Mouse (Mus musculus) cerebellum, adult 9-10 months (tissue): ENCODE measurements around the gene Mrps14.
A peak's percentile ranks its signal among the peaks of the same experiment; 100 is the strongest.

Experiments
- DNase-seq: peaks from one replicate; pipeline ENCODE4 v3.0.0; 2022

Gene Mrps14

GRCm38 (mm10) chr1:160194529-160195336 is at the start of gene Mrps14:
Gene Mrps14 (plus strand): TSS chr1:160195215.
- DNase-seq: peak; percentile 100

DNA sequence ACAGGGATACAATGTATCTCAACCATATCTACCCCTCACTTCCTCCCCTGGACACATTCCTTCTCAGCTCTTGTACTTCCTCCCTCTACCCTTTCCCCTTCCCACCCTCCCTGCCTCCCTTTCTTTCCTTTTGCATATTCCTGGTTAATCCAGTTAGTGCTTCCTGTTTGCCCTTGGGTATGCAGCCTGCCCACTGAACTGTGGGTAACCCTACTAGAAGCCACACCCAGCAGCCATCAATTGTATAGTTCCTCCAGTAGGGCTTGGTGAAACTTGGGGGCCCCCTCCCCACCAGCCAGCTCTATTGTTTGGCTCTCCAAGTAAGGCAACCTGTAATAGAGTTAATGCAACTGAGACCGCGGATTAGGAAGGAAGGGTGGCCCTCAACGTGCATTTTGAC is 49.4 kb upstream of the Mrps14 start:
- DNase-seq: no peak

GRCm38 (mm10) chr1:160147274-160147673 is 47.7 kb upstream of the Mrps14 start:
- DNase-seq: no peak

- no peak for DNase-seq
Observed at GRCm38 (mm10) chr1:160149291-160149906, 45.6 kb upstream of the Mrps14 start.

DNA sequence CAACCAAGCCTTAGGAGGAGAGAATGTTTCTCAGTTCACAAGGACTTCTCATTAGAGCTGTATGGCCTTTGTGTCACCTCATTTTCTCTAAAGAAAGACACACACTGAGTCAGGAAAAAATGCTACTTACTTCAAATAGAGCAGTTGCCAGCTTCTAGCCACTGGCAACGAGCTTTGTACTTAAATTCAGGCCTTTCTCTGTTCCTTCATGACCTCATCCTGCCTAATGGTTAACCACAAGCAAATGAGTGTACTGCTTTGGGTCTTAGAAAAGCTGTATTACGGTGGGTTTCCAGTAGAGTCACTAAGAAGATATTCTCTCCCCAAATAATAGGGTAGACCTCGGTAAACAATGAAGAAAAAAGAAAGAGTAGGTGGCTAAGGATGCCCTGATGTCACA is 44.3 kb upstream of the Mrps14 start:
- DNase-seq: no peak

GRCm38 (mm10) chr1:160153480-160153879 is 41.5 kb upstream of the Mrps14 start, which contains the start of gene Tnn:
Gene Tnn (minus strand): TSS chr1:160153580.
- DNase-seq: no peak

DNA sequence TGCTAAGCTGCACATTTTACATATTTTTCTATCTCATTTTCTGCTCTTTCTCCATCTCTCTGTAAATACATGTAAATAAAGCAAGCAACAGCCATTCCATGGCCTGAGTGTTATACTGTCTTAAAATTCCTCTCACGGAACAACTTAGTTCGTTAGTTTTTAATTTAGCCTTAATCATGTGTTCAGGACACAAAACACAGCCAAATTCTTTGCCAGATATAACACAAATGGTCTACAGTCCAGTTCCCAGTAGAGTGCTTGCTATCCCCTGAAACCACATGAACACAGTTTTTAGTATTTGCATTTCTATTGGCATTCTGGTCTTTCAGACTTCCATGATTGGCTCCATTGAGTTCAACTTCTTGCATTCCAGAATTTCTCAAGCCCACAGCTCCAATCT is 36.8 kb upstream of the Mrps14 start:
- no peak for DNase-seq

DNA sequence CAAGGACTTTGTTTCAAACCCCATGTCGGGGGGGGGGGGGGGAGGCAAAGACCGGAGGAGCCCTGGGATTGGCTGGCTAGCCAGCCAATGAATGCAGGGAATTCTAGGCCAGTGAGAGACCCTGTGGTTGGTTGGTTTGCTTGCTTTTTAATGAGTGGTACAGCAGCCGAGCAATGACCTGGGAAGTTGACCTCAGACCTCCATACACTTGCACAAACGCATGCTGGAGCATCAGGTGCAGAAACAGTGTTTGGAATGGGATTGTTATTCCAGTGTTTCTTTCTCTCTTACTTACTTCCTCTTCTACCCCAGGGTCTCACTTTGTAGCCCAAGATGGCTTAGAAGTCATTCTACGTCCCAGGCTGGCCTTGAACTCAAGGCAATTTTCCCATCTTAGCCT is 28.4 kb upstream of the Mrps14 start:
- no peak for DNase-seq

- DNase-seq: no peak
Observed at GRCm38 (mm10) chr1:160176903-160177302, 18.1 kb upstream of the Mrps14 start.

DNA sequence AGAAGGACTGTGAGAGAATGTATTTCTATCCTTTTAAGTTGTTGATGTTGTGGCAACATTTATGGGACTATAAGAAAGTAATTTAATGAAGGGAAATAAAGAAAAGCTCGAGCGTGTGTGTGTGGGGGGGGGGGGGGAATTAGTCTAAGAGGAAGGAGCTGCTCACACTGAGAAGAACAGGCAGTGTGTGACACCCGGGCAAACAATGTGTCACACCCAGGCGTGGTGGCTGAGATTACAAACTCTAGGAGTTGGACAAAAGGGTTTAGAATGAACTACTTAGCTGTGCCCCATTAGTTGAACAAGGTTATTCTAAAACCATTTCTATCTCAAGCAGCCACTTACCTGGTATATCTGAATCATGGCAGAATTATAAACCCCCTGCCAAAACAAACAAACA is 13.8 kb upstream of the Mrps14 start:
- no peak for DNase-seq

- DNase-seq: peak; percentile 35
Observed at GRCm38 (mm10) chr1:160184506-160184905, 10.5 kb upstream of the Mrps14 start.

DNA sequence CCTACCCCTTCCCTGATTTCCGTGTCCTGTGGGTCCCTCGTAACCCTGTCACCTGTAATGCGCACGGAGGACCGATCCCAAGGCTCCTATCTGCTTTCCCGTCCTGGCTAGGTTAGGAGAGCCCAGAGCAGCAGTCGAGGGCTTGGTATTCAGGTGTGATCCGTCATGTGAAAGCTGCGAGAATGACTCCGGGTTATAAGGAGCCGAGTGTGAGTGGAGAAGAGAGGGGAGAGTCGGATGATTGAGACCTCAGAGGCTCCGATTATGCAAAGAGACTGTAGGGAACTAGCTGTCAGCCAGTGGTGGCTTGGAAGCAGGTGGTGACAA is 285 bp downstream of the Mrps14 start:
- no peak for DNase-seq

DNA sequence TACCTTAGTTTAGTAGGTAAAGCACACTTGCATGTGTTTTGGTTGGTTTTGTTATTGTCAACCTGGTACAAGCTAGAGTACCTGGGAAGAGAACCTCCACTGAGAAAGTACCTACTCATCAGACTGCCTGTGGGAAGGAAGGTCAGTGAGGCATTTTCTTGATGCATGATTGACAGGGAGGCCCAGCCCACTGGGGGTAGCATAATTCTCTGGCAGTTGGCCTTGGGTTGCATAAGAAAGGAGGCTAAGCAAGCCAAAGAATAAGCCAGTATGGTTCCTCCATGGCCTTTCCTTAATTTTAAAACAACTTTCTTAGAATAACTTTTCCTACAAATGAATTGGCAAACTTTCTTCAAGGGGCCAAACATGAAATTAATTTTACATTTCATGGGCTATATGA is 10.5 kb downstream of the Mrps14 start:
- no peak for DNase-seq

DNA sequence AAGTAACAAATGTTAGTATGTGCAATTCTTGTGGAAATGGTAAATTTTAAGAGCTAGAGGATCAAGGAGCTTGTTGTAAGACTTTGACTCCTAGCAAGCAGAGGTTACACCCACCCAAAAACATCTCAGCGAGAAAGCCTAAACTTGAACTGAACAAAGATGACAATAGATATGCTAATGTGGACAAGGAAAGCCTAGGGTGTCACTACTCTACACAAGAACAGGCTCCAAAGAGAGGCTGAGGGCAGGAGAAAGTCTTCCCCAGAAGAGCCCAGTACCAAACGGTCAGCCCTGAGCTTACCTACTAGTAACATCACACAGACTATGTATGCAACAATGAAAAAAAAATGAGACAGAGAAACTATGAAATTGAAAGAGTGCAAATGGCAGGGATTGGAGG is 14.8 kb downstream of the Mrps14 start:
- no peak for DNase-seq

- peak; percentile 28 for DNase-seq
Observed at GRCm38 (mm10) chr1:160210566-160210965, 15.6 kb downstream of the Mrps14 start.

DNA sequence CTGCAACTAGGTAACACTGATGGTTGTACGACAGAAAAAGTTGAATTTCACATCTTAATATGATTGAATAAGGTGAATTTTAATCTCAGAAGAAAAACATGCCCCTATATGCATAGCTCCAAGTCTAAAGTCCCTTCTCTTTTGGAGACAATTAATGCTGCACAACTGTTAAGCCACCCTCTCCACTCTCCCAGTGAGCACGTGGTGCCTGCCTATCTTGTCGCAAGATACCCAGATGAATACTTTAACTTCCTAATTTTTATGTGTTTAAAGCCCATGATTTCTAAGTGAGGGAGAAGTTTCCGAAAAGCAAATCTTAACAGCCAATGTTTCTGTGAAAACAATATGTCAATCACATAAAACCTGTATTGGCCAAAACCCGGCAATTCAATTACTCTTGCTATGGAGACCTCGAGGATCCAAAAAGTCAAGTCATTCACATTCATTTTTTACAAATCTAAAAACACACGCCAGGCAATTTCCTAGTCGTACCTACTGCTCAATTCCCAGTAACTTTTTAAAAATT is 16.6 kb downstream of the Mrps14 start:
- no peak for DNase-seq

- DNase-seq: peak; percentile 76
Observed at GRCm38 (mm10) chr1:160212123-160212691, 17.2 kb downstream of the Mrps14 start.

DNA sequence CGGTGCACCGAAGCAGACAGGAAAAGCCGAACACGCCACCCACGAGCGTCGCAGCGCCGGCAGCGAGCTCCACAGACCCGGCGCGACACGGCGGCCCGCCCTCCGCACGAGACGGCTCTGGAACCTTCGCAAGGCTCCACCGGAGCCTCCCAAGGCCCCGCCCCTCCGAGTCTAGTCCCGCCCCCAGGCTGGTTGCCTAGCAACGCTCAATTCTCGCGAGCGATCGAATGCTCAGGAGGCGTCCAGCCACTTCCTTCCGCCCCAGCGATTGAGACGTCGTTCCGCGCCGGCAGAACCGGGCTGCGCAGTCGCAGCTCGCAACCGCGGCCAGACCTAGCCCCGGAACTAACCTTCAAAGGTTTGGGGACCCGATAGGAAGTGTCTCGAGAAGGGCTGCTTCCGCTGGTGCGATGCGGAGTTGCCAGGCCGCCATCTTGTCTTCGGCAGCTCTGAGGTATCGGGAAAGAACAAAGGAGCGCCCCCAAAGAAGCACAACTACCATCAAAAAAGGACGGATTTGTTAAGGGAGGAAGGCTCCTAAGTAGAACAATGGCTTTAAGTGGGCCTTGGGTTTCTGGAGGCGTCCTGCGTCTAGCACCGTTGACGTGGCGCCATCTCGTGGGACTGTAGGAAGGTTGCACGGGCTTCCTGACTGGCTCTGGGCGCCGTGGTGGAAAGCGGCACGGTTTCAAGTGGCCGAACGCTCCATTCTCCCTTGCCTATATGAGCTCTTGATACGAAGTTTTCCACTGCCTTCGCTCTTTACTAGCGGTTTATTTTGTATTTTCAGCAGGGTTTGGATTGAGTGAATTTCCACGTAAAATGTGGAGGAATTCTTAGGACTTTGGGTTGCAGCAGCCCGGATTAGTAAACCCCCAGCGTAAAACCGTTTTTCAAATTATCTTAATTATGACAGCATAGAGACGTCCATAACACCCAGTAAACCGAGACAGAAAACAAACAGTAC is 18.0 kb downstream of the Mrps14 start, which contains the start of gene Cacybp:
Gene Cacybp, minus strand, starts transcription at position 173 of the 967 bp plus-strand sequence.
- DNase-seq: peak; percentile 99

- peak; percentile 50 for DNase-seq
Observed at GRCm38 (mm10) chr1:160214171-160214570, 19.2 kb downstream of the Mrps14 start.

DNA sequence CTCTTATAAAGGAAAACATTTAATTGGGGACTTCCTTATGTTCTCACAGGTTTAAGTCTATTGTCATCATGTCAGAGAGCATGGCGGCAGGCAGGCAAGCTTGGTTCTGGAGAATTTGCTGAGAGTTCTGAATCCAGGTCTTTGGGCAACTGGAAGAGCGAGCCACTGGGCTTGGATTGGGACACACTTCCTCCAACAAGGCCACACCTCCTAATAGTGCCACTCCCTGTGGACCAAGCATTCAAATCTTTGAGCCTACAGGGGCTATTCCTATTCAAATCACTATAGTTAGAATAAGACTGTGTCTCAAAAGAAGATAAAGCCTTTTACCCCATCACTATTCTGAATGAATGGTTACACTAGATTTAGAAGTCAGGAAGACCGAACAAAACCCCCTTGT is 22.9 kb downstream of the Mrps14 start:
- no peak for DNase-seq

GRCm38 (mm10) chr1:160224093-160224492 is 29.1 kb downstream of the Mrps14 start:
- DNase-seq: no peak

DNA sequence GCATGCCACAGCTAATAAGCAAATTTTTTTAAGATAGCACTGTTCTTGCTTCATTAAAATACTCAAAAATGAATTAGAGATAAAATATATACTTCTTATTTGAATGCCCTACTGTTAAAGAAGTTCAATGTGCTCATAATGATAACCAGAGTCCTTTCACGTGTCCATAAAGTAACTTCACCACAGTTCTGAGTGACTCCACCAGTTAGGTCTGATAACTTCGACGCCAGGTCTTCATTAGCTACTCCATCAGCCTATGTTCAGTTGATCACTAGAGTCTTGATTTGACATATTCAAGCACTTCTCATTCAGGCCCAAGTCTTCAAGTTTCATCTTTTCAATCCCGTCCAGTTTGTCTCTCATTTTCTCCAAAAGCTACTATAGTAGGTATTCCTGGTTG is 32.2 kb downstream of the Mrps14 start:
- DNase-seq: no peak

GRCm38 (mm10) chr1:160227850-160228249 is 32.8 kb downstream of the Mrps14 start:
- no peak for DNase-seq
